Mouse (Mus musculus) thymus, postnatal 4 days (tissue): ENCODE data around the gene Vac14.
"Not testable (repeated sequence)": the region's sequence is repeated elsewhere in the genome, so short reads cannot be mapped to it uniquely, and the experiment has no call there.

Experiments used
- DNase-seq: peaks from one replicate; pipeline ENCODE4 v3.0.0; 2021

Gene Vac14

GRCm38 (mm10) chr8:110650838-110651237 is 32.5 kb downstream of the Vac14 start:
- DNase-seq, result no peak

DNA sequence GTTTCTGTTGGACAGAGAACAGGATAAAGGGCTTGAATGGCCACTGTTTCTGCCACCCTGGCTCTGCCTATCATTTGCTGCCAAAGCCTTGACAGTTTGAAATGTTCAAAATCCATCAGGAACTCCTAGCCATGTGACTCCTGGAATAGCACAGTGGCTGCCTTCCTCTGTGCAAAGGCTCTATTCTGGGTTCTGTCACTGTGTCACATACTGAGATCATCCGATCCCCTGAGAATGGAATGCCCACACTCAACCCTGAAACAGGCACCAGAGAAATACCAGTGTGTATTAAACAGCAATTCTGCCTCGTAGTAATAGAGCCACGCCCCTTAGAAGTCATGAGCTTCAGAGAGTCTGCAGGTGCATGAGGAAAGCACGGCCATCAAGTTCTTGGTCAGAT is 33.5 kb downstream of the Vac14 start:
- DNase-seq, result no peak

- DNase-seq, result no peak
These were observed 36.0 kb downstream of the Vac14 start for GRCm38 (mm10) chr8:110654075-110655060.

DNA sequence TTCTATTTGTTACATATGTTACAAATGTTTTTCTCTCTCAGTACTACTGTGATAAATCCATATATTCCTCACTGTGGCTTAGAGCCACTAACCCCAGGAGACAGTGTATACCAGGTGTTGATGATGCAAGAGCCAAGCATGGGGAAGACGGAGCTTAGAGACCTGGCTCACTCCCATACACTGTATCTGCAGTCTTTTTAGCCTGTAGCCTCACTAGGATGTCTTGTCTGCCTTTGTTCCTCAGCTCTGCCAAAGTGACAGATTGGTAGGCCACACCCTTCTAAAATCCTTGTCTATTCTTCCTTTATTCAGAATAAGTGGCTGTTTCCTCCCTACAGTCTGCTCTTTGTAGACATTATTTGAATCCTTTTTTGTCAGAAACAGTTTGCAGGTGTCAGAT is 37.4 kb downstream of the Vac14 start:
- DNase-seq, result no peak

- no peak for DNase-seq
These were observed 39.3 kb downstream of the Vac14 start for GRCm38 (mm10) chr8:110657661-110658060.

DNA sequence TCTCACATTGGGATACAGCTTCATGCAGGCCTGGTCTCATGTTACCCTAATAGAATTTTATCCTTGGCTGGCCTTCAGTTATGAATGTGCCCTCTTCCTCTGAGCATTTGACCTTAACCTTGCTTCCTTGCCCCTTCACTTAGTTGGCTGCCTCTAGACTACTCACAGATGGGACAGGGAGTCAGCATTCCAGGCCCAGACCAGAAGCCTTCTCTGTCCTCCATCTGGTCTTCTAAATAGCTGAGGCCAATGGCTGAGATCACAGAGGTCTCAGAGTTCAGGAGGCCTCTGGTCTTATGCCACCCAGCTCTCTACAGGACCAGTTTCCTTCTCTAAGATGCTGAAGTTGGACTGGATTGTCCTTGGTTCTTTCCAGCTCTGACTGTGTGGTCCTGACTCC is 41.7 kb downstream of the Vac14 start:
- DNase-seq, result no peak

- DNase-seq, result no peak
These were observed 44.2 kb downstream of the Vac14 start for GRCm38 (mm10) chr8:110662545-110662944.

- DNase-seq, result no peak
These were observed 44.8 kb downstream of the Vac14 start for GRCm38 (mm10) chr8:110663015-110663742.

- no peak for DNase-seq
These were observed 46.0 kb downstream of the Vac14 start for GRCm38 (mm10) chr8:110664202-110664896.

- DNase-seq, result no peak
These were observed 46.6 kb downstream of the Vac14 start for GRCm38 (mm10) chr8:110665000-110665399.

DNA sequence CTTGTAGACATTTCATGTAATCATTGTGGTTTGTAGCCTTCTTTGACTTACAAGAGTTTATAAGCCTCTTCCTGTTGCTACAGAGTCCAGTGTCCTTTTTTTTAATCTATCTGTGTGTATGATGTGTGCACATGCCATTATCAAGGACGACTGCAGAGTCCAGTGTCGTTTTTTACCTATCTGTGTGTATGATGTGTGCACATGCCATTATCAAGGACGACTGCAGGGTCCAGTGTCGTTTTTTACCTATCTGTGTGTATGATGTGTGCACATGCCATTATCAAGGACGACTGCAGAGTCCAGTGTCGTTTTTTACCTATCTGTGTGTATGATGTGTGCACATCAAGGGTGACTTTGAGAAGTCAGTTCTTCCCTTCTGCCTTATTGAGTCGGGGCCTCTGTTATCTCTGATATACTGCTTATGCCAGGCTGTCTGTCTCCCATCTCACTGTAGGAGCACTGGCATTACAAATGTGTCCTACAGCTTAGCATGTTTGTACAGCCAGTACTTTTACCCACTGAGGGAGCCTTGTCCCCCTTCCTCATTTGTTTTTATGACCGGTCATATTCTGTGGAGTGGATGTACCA is 49.3 kb downstream of the Vac14 start:
- DNase-seq, result not testable (repeated sequence)

- DNase-seq, result no peak
These were observed 51.7 kb downstream of the Vac14 start for GRCm38 (mm10) chr8:110669932-110670628.

GRCm38 (mm10) chr8:110671309-110671708 is 52.9 kb downstream of the Vac14 start:
- no peak for DNase-seq

DNA sequence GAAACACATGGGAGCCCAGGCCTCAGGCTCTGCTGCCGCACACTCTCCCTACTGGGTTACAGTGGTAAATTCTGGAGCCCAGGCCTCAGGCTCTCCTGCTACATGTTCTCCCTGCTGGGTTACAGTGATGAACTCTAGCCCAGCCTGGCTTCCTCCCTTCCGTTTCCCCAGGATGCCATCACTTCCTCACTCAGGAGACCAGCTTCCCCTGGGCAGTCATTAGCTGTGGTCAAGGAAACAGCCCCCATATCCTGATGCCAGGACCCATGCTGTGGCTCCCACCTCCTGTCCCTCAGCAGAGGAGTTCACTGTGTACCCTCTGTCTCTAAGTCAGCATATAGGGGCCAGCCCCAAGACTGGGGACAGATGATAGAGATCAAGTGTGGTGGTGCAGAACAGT is 53.7 kb downstream of the Vac14 start:
- DNase-seq, result no peak

GRCm38 (mm10) chr8:110673168-110673567 is 54.8 kb downstream of the Vac14 start:
- DNase-seq, result no peak

DNA sequence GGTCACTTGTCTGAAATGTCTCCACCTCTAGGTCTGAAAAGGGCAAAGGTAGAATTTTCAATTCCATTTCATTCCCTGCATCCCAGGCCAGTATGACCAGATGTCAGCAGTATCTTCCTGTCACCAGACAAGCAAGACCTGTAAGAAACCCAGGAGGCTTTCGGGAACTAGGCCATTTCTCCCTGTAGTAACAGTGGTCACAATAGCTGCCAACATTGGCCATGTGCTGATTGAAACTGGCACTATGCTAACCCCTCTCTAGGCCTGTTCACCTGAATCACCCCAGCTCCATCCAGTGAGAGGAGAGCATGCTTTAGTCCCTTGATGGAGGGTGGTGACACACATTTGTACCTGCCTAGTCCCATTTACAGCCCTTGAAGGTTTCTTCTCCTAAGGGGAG is 56.2 kb downstream of the Vac14 start:
- no peak for DNase-seq

DNA sequence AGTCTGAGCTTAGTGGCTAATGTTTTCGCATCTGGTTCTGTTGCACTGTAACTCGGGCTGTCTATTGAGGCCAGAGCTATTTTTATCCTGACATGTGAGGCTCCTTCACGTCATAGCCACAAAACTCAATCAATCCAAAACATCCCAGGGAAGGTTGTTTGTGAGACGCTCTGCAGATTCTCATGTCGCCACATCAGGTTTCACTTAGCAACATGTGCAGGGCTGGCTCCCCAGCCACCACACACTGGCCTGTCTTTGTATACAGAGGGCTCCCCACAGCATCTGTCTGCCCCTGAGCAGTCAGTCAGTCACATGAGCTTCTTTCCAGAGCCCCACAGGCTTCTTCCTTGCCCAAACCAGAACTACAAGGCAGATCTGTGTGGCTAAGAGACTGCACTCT is 58.3 kb downstream of the Vac14 start:
- DNase-seq, result no peak

- DNase-seq, result no peak
These were observed 58.8 kb downstream of the Vac14 start for GRCm38 (mm10) chr8:110677174-110677660.

- no peak for DNase-seq
These were observed 60.6 kb downstream of the Vac14 start for GRCm38 (mm10) chr8:110678989-110679388.

DNA sequence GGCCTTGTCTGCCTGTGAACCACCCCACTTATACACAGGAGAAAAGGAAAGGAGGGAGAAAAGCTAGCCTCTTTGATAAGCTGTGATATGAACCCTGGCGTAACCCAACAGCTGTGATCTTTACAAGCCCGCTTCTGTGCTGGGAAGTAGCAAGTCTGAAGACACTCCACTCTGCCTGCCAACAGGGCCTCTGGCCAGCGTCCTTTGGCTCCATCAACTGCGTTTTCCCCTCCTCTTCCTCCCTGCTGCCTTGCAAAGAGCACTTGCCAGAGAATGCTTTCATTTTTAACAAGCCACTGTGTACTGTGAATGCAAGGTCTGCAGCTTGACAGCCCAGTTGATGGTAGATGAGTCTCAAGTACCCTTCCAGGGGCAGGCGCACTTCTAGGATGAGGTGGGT is 69.3 kb downstream of the Vac14 start:
- no peak for DNase-seq

DNA sequence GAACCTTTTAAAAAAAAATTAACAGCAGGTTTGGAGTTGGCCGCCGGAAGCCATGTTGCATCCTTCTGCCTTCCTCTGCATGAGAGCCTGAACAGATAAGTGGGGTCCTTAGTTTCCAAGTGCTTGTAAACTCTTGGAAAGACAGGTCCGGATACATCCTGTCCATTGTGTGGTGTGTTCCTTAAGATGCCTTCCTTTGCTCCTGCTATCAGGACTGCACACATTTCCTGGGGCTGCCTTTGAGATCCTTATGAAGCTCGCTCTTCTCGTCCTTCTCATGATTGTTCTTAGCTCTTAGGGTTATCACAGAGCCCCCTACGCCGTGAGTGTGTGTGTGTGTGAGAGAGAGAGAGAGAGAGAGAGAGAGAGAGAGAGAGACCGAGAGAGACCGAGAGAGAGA is 71.6 kb downstream of the Vac14 start:
- no peak for DNase-seq

- no peak for DNase-seq
These were observed 75.8 kb downstream of the Vac14 start for GRCm38 (mm10) chr8:110694226-110694625.
